Mouse (Mus musculus) intestine, postnatal 0 days (tissue): ENCODE data around the gene Gm572. TPM values are rescaled to one million over a fixed set of nuclear protein-coding genes. Genes with fewer than 3 reads are reported as not detected.

Experiments
- ATAC-seq: fragments of 200-750 bp; cut with Nextera tagmentation; 2 replicates; pipeline ENCODE4 v1.8.0; 2017; ENCODE audit warnings: mild to moderate bottlenecking, moderate TSS enrichment, moderate library complexity
- H3K27ac ChIP-seq: fragments of 300-500 bp; sonication (generic); 2 replicates; pipeline ENCODE4 v1.5.1; 2014; ENCODE audit warnings: mild to moderate bottlenecking, low read depth, low read length, moderate library complexity
- H3K27me3 ChIP-seq: fragments of 300-500 bp; sonication (generic); replicated peaks from 2 replicates; pipeline ENCODE4 v1.6.1; 2014; ENCODE audit warnings: low read length, mixed read lengths; ENCODE audit not compliant: control insufficient read depth, insufficient read depth
- H3K36me3 ChIP-seq: fragments of 300-500 bp; sonication (generic); 2 replicates; pipeline ENCODE4 v1.6.1; 2014; ENCODE audit warnings: mild to moderate bottlenecking, moderate library complexity; ENCODE audit not compliant: control insufficient read depth, insufficient read depth
- H3K4me1 ChIP-seq: fragments of 300-500 bp; sonication (generic); replicated peaks from 2 replicates; pipeline ENCODE4 v1.6.1; 2014; ENCODE audit warnings: antibody characterized with exemption, low read length, mixed read lengths; ENCODE audit not compliant: control insufficient read depth, insufficient read depth
- H3K4me2 ChIP-seq: fragments of 300-500 bp; sonication (generic); replicated peaks from 2 replicates; pipeline ENCODE4 v1.6.1; 2014; ENCODE audit warnings: low read depth, mild to moderate bottlenecking, moderate library complexity
- H3K4me3 ChIP-seq: fragments of 300-500 bp; sonication (generic); 2 replicates; pipeline ENCODE4 v1.5.1; 2014; ENCODE audit warnings: low read depth, low read length
- H3K9ac ChIP-seq: fragments of 300-500 bp; sonication (generic); 2 replicates; pipeline ENCODE4 v1.6.1; 2014; ENCODE audit warnings: mild to moderate bottlenecking, low read depth, low read length
- H3K9me3 ChIP-seq: fragments of 300-500 bp; sonication (generic); 2 replicates; pipeline ENCODE4 v1.6.1; 2016; ENCODE audit warnings: mixed run types; ENCODE audit not compliant: control insufficient read depth
- CTCF ChIP-seq: sonication (generic); IDR thresholded peaks from 2 replicates; pipeline ENCODE4 v1.5.1; 2016; ENCODE audit warnings: low read depth, mild to moderate bottlenecking, control low read depth, antibody characterized with exemption, moderate library complexity
- WGBS: fragments of 180-500 bp; shearing (Covaris S2); extraction: QIAGEN DNeasy Blood & Tissue Kit; methylation state at CpG from one replicate; pipeline ENCODE4 v1.1.7; 2014; 5-methylcytosine and 5-hydroxymethylcytosine counted together
- polyA plus RNA-seq: library from polyadenylated mRNA; unstranded; fragments of >200 nt; fragmentation: Nextera tagmentation; extraction: Ambion mirVana; gene quantifications from 2 replicates; pipeline ENCODE4 v1.2.1, GENCODE M21; 2015

Gm572 gene
- polyA plus RNA-seq, 1 experiment from 2014 or later, result not detected

DNA sequence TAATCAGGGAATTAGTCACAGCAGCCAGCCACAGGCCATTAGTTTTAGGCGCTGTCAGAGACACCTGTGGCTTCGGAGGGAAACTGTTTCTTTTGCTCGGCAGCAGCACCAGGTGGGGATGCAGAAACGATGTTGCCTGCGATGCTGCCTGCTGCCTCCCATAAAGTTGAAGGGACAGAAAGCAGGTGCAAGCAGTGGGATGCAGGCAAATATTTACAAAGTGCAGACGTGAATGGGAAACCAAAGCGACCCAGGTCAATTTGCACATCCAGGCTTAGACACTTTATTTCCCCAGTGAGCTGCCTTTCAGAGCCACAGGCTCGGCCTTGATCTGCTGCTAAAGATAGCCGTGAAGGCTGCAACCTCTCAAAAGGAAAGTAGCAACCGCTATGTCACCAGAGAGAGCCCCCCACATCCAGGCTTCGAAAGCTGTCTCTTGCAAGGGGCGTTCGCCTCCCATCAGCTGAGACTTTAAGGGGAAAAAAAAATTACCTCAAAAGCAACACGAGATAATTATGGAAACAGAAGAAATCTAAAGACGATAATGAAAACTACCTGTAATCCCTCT lies 13.7 kb downstream of the Gm572 start:
- no peak overlapping the region; the same call in 1 of the 2 replicates for H3K9ac ChIP-seq
- H3K27me3 ChIP-seq, result no peaks in the 10 kb centered on the region
- TF ChIP-seq CTCF, result no peak
- ATAC-seq, result no peak
- H3K9me3 ChIP-seq, result no peaks in the 10 kb centered on the region
- H3K4me2 ChIP-seq, result no peak overlapping the region
- H3K27ac ChIP-seq, result no peak overlapping the region
- no peaks in the 10 kb centered on the region for H3K36me3 ChIP-seq
- no peaks in the 10 kb centered on the region for H3K4me1 ChIP-seq
- no peak overlapping the region for H3K4me3 ChIP-seq
- 28% methylated on average over 15 of the region's 15 CpGs for WGBS

DNA sequence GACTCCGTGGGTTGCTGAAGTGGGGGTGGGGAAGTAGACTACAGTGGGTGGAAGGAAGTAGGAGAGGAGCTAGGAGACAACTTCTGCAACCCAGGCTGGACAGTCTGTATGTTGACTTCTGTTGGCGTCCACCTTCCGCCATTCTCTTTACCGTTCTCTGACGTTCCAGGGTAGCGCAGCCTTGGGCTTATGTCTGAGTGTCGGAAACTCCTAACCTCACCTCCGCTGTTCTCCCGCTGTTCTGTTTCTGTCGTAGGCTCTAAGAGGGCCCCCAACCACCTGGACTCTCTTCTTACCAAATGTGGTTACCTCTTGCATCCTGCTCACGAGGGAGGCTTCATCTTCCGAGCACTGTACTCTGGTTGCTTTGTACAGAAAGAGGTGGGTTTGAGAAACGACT lies 14.7 kb downstream of the Gm572 start:
- Histone ChIP-seq H3K9ac (no peak overlapping the region), H3K4me1 (no peaks in the 10 kb centered on the region), H3K4me2 (no peak overlapping the region), H3K9me3 (no peaks in the 10 kb centered on the region), H3K27me3 (no peaks in the 10 kb centered on the region), H3K36me3 (no peaks in the 10 kb centered on the region), H3K4me3 (no peak overlapping the region), H3K27ac (no peak overlapping the region)
- no peak for TF ChIP-seq CTCF
- 77% methylated on average over 13 of the region's 13 CpGs for WGBS
- no peak for ATAC-seq

DNA sequence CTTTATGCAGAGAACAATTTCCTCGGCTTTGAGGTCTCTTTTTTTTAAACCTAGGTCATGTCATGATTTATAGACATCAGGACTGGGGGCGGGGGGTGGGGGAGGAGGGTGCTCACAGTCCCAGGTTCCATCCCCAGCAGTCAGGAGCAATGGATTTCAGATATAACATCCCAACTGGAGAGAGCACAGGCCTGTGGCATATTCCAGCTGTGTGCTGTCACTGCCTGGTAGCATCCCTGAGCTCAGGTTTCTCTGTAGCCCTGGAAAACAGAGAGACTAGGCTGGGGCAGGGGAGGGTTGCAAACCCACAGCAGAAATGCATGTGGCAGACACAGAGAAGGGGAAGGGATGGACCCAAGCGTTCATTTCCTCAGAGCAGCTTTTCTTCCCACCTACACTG lies 17.1 kb downstream of the Gm572 start:
- no peak overlapping the region for H3K4me3 ChIP-seq
- no peak for TF ChIP-seq CTCF
- no peaks in the 10 kb centered on the region for H3K36me3 ChIP-seq
- H3K4me2 ChIP-seq, result no peak overlapping the region
- 37% methylated on average over 3 of the region's 3 CpGs for WGBS
- no peak overlapping the region for H3K27ac ChIP-seq
- H3K9ac ChIP-seq, result no peak overlapping the region
- no peaks in the 10 kb centered on the region for H3K9me3 ChIP-seq
- no peaks in the 10 kb centered on the region for H3K27me3 ChIP-seq
- no peak for ATAC-seq
- no peaks in the 10 kb centered on the region for H3K4me1 ChIP-seq

DNA sequence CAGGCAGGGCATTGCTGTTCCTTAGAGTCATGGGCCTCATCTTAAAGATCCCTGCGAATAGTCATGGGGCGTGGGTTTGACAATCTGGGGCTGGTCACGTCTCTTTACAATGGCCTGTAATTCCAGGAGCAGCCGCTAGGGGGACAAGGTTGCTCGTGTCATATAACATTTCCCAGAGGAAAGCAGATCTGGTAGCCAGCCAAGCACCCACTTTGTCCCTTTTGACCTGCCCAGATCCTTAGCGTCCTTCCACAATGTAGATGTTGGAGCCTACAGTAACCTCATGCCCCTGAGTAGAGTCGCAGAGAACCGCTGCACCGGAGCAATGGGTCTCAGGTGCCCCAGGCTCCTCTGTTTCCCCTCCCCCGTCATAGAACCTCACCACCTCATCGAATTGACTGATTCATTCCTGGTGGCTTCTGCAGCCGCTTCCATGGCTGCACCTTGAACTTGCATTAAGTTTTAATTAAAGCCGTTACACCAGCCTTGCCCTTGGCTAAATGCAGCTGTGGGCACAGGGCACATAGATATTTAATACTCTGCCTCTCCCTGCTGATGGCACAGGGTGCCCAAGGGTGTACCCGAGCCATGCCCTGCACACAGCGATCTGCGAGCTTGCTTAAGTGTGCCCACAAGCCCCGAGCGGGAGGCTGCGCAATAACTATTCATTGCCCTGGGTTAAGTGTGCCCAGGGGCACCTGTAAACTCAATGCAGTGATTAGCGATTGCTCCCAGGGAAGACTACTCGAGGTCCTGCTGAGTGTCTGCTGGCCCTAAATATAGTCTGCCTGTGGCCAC lies 19.2 kb downstream of the Gm572 start:
- Histone ChIP-seq H3K4me3 (no peak overlapping the region), H3K9me3 (no peaks in the 10 kb centered on the region), H3K9ac (no peak overlapping the region), H3K27me3 (no peaks in the 10 kb centered on the region), H3K4me1 (no peaks in the 10 kb centered on the region), H3K4me2 (peak overlapping the region; percentile 37), H3K36me3 (no peaks in the 10 kb centered on the region), H3K27ac (no peak overlapping the region)
- TF ChIP-seq CTCF, result peak; percentile 90
- 0 out of 2 replicates have a peak, but pooled peaks have one; percentile 39 for ATAC-seq
- 34% methylated on average over 21 of the region's 21 CpGs for WGBS

DNA sequence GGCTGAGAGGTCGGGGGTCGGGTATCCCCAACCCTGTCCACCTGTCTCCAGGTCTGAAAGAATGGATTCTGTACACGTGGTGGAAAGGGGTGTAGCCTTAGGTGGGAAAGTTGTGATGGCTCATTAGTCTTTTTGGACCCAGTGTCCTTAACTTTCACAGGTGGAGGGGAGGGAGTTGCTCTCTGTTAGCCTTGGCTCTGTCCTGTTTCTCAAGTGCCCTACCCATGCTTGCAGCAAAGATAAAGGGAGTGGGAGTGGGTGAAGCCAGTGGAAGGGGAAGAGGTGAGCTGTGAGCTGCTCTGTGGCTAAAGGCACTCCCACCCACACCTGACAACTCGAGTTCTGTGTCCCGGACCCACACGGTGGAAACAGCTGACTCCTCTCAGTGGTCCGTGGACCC lies 20.2 kb downstream of the Gm572 start:
- no peak for TF ChIP-seq CTCF
- H3K4me2 ChIP-seq, result no peak overlapping the region
- H3K27ac ChIP-seq, result no peak overlapping the region
- H3K4me3 ChIP-seq, result no peak overlapping the region
- H3K4me1 ChIP-seq, result no peaks in the 10 kb centered on the region
- no peak for ATAC-seq
- WGBS, result 69% methylated on average over 7 of the region's 7 CpGs
- no peaks in the 10 kb centered on the region for H3K36me3 ChIP-seq
- H3K9ac ChIP-seq, result no peak overlapping the region
- H3K9me3 ChIP-seq, result no peaks in the 10 kb centered on the region
- no peaks in the 10 kb centered on the region for H3K27me3 ChIP-seq

DNA sequence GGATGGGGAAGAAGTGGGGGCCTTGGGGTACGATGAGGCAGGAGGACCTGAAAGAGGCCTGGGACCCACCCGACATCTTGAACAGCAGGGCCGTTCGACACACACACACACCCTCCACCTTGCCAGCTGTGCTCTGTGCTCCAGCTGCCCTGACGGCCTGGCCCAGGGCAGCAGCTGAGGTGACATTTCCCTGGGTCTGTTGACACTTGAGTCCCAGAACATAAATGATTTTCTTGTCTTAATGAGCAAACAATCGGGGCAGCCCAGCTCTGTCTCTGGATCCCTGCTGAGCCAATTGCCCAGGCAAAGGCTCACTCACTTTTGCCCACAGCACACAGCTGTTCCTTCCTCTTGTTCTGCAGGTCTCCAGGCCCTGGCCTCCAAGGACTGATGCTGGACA lies 20.9 kb downstream of the Gm572 start:
- no peak for ATAC-seq
- WGBS, result 44% methylated on average over 6 of the region's 6 CpGs
- TF ChIP-seq CTCF, result no peak

More for the DNA sequence above, 20.9 kb downstream of the Gm572 start:
- H3K36me3 ChIP-seq, result no peaks in the 10 kb centered on the region
- no peak overlapping the region for H3K27ac ChIP-seq
- no peak overlapping the region for H3K4me3 ChIP-seq
- no peak overlapping the region for H3K4me2 ChIP-seq
- no peaks in the 10 kb centered on the region for H3K27me3 ChIP-seq
- H3K9ac ChIP-seq, result no peak overlapping the region
- no peaks in the 10 kb centered on the region for H3K9me3 ChIP-seq
- no peaks in the 10 kb centered on the region for H3K4me1 ChIP-seq
